Mouse (Mus musculus) lung, embryonic 14.5 days (tissue): Measurements from ENCODE around the gene Bcl2l11. TPM values are rescaled to one million over a fixed set of nuclear protein-coding genes. Genes with fewer than 3 reads are reported as not detected.

Experiments used
- ATAC-seq: fragments of 200-750 bp; cut with Nextera tagmentation; 2 replicates; pipeline ENCODE4 v1.8.0; 2017; ENCODE audit warnings: mild to moderate bottlenecking, moderate TSS enrichment, moderate library complexity; ENCODE audit not compliant: insufficient read depth
- DNase-seq: peaks from one replicate; pipeline ENCODE4 v3.0.0-alpha.2; 2015
- H3K27ac ChIP-seq: fragments of 300-500 bp; sonication (generic); 2 replicates; pipeline ENCODE4 v1.5.1; 2014; ENCODE audit warnings: low read depth, mild to moderate bottlenecking, moderate library complexity
- H3K27me3 ChIP-seq: fragments of 300-500 bp; sonication (generic); 2 replicates; pipeline ENCODE4 v1.6.1; 2014; ENCODE audit warnings: low read length, control low read depth; ENCODE audit not compliant: insufficient read depth
- H3K36me3 ChIP-seq: fragments of 300-500 bp; sonication (generic); 2 replicates; pipeline ENCODE4 v1.6.1; 2014; ENCODE audit warnings: control low read depth; ENCODE audit not compliant: insufficient read depth
- H3K4me1 ChIP-seq: fragments of 300-500 bp; sonication (generic); 2 replicates; pipeline ENCODE4 v1.6.1; 2014; ENCODE audit warnings: antibody characterized with exemption, control low read depth; ENCODE audit not compliant: insufficient read depth
- H3K4me2 ChIP-seq: fragments of 300-500 bp; sonication (generic); 2 replicates; pipeline ENCODE4 v1.6.1; 2014; ENCODE audit warnings: mild to moderate bottlenecking
- H3K4me3 ChIP-seq: fragments of 300-500 bp; sonication (generic); 2 replicates; pipeline ENCODE4 v1.5.1; 2014; ENCODE audit warnings: low read depth, low read length
- H3K9ac ChIP-seq: fragments of 300-500 bp; sonication (generic); 2 replicates; pipeline ENCODE4 v1.6.1; 2014
- H3K9me3 ChIP-seq: fragments of 300-500 bp; sonication (generic); 2 replicates; pipeline ENCODE4 v1.6.1; 2016; ENCODE audit warnings: low read depth, low read length, control low read depth
- CTCF ChIP-seq: IDR thresholded peaks from 2 replicates; pipeline ENCODE4 v1.5.1; 2016; ENCODE audit warnings: antibody characterized with exemption, low read depth
- WGBS: fragments of 180-500 bp; shearing (Covaris S2); extraction: QIAGEN DNeasy Blood & Tissue Kit; methylation state at CpG from one replicate; pipeline ENCODE4 v1.1.7; 2014; 5-methylcytosine and 5-hydroxymethylcytosine counted together
- polyA plus RNA-seq: library from polyadenylated mRNA; unstranded; fragments of >200 nt; fragmentation: Nextera tagmentation; extraction: Ambion mirVana; gene quantifications from 2 replicates; pipeline ENCODE4 v1.2.1, GENCODE M21; 2014

Gene Bcl2l11
- polyA plus RNA-seq, 1 experiment from 2014 or later, result 27.9 TPM

DNA sequence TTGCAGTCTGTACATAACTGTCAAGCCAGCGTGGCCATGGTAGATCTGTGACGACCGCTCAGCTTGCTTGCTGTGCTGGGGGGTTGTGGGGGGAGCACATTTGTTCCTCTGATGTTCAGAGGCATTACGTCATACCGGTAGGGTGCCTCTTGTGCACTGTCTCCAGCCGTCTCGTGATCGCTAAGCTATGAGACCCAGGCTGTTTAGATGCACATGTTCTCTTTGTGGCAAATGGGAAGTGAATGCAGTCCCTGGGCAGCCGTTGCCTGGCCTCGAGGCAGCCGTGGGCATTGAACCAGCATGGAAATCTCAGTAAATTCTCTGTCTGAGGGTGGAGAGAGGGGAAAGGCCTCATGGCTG is 27.7 kb downstream of the Bcl2l11 start:
- H3K4me3 ChIP-seq, result no peak overlapping the region
- TF ChIP-seq CTCF, result no peak
- H3K9me3 ChIP-seq, result no peaks in the 10 kb centered on the region
- DNase-seq (no peak), ATAC-seq (no peak)
- no peak overlapping the region for H3K27ac ChIP-seq
- H3K4me1 ChIP-seq, result peaks cover 28% of the 10 kb centered on the region
- peaks cover 69% of the 10 kb centered on the region for H3K36me3 ChIP-seq
- H3K9ac ChIP-seq, result no peak overlapping the region
- no peaks in the 10 kb centered on the region for H3K27me3 ChIP-seq
- H3K4me2 ChIP-seq, result no peak overlapping the region
- WGBS, result 68% methylated on average over 11 of the region's 11 CpGs

DNA sequence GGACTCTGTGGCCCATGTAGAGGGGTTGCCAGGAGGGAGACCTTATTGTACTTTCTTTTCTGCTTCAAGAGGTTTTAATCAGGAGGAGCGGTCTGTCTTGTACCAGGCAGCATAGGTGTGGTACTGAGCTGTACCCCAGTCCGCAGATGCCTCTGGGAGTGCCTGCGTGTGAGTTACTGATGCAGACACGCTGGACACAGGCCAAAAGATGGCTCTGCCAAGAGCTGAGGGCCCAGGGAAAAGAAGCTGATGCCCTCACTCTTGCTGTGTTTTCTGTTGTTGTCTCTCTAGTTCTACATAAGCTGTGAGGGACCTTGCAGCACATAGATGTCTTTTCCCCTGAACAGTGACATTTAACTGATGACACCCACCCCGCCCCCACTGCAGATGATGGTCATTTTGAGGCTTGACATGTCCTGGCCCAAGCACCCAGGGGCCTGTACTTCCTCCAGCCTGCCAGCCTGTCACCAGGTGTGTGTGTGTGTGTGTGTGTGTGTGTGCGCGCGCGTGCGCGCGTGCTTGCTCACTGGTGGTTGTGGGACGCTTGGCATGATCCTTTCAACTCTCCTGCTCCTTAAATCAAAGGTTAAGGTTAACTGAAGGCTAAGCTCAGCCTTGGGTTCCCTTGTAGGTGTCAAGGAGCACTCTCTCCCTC is 29.7 kb downstream of the Bcl2l11 start:
- TF ChIP-seq CTCF, result no peak
- H3K36me3 ChIP-seq, result peaks cover 63% of the 10 kb centered on the region

DNA sequence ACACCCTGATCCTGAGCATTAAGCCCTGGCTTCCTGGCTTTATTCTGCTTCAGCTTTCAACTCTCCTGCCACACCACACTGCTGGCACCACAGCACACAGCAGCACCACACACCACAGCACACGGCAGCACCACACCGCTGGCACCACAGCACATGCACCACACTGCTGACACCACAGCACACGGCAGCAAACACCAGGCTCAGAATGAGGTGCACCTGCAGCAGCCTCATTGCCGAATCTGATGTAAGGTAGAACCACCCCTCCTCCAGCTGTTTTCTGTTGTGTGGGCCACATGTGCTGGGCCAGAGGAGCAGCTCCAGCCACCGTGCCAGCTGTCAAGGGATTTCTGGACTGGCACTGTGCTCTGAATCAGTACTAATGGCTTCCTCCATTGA is 30.2 kb downstream of the Bcl2l11 start:
- Histone ChIP-seq H3K27ac (no peak overlapping the region), H3K4me3 (no peak overlapping the region), H3K9ac (no peak overlapping the region), H3K27me3 (no peaks in the 10 kb centered on the region), H3K4me2 (no peak overlapping the region), H3K36me3 (peaks cover 58% of the 10 kb centered on the region), H3K9me3 (no peaks in the 10 kb centered on the region), H3K4me1 (peaks cover 33% of the 10 kb centered on the region)
- DNase-seq, result no peak
- WGBS, result 67% methylated on average over 5 of the region's 5 CpGs
- no peak for ATAC-seq
- TF ChIP-seq CTCF, result no peak

More for the DNA sequence above, 29.7 kb downstream of the Bcl2l11 start:
- H3K4me1 ChIP-seq, result peaks cover 33% of the 10 kb centered on the region
- no peaks in the 10 kb centered on the region for H3K27me3 ChIP-seq
- no peak for DNase-seq
- no peak overlapping the region for H3K9ac ChIP-seq
- H3K4me3 ChIP-seq, result no peak overlapping the region
- H3K27ac ChIP-seq, result no peak overlapping the region
- H3K9me3 ChIP-seq, result no peaks in the 10 kb centered on the region
- WGBS, result 84% methylated on average over 13 of the region's 13 CpGs
- no peak overlapping the region for H3K4me2 ChIP-seq
- ATAC-seq, result no peak

DNA sequence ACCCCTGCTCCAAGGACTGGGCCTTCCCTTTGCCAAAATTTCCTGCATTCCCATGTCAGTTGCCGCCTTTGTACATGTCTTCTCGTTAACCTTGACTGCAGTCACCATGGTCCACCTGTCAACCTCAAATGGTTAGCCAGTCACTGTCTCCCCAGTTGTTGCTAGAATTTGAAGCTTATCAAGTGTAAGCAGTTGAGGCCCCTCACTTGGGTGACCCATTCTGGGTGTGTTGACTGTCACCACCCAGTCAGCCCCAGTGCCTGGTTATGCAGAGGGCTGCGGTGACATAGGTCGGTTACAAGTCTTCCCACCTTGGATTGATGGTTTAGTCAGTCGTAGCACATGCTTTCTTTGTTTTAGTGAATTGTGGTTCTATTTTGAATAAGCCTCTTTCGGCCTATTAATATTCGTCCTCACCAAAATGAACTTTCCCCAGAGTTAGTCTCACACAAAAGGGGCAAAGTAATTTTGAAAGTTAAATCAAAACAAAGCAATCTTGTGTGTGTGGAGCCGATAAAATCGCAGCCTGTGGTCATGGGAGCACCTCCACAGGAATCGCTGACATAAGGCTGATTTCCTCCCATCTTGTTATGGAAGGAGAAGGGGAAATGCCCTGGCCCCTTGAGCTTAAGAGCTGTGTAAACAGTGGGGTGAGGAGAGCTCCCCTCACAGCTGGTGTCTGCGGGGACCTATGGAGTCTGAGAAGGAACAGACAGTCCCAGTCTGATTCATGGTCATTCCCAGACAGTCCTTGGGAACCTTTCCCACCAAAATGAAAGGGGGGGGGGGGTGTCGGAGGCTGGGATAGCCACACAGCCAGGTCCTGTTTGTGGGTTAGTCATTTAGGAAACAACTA is 30.9 kb downstream of the Bcl2l11 start:
- peak; percentile 61; the same call in 1 of the 2 replicates for ATAC-seq

DNA sequence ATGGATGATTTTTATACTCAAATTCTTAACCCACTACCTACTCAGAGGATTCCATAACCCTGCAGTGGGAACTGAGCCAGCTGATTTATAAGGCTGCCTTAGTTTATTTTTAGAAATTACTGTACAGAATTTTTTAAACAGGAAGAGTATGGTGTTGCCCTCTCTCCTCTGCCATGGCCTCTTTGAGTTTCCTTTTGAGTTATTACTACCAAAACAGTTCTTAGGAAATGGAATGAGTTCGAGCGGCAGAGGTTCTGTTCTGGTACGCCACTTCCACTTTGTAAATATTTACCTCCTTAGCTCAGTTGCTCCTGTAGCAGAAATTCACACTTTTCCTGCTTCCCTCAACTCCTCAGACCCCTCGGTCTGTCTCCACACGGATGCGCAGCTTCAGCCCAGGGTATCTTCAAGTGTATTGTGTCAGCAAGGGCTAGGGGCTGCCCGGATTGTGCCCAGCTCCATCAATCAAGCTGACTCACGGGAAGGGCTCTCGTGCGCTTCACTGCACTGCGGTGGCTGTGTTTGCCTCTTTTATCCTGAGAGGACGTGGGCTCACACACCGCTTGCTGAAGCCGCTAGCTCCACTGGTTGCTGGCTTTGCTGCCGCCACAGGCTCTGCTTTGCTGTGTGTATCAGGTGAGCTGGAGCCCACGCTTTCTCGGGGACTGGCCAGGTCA is 33.0 kb downstream of the Bcl2l11 start:
- peak; percentile 68 for DNase-seq
- 0 out of 2 replicates have a peak overlapping the region, but pooled peaks have one; percentile 1 for H3K4me2 ChIP-seq
- WGBS, result 30% methylated on average over 17 of the region's 17 CpGs
- H3K36me3 ChIP-seq, result peaks cover 51% of the 10 kb centered on the region
- no peak overlapping the region for H3K4me3 ChIP-seq
- H3K4me1 ChIP-seq, result peaks cover 33% of the 10 kb centered on the region
- no peaks in the 10 kb centered on the region for H3K27me3 ChIP-seq
- no peak for ATAC-seq
- TF ChIP-seq CTCF, result no peak
- H3K9me3 ChIP-seq, result no peaks in the 10 kb centered on the region
- H3K27ac ChIP-seq, result peak overlapping the region; percentile 0
- no peak overlapping the region for H3K9ac ChIP-seq

More for the DNA sequence above, 30.9 kb downstream of the Bcl2l11 start:
- peak; percentile 65 for DNase-seq
- WGBS, result 34% methylated on average over 12 of the region's 12 CpGs
- H3K9me3 ChIP-seq, result no peaks in the 10 kb centered on the region
- no peak for TF ChIP-seq CTCF
- no peak overlapping the region for H3K4me3 ChIP-seq
- H3K36me3 ChIP-seq, result peaks cover 57% of the 10 kb centered on the region
- H3K9ac ChIP-seq, result no peak overlapping the region
- no peak overlapping the region for H3K4me2 ChIP-seq
- H3K27ac ChIP-seq, result no peak overlapping the region
- peaks cover 33% of the 10 kb centered on the region for H3K4me1 ChIP-seq
- H3K27me3 ChIP-seq, result no peaks in the 10 kb centered on the region

DNA sequence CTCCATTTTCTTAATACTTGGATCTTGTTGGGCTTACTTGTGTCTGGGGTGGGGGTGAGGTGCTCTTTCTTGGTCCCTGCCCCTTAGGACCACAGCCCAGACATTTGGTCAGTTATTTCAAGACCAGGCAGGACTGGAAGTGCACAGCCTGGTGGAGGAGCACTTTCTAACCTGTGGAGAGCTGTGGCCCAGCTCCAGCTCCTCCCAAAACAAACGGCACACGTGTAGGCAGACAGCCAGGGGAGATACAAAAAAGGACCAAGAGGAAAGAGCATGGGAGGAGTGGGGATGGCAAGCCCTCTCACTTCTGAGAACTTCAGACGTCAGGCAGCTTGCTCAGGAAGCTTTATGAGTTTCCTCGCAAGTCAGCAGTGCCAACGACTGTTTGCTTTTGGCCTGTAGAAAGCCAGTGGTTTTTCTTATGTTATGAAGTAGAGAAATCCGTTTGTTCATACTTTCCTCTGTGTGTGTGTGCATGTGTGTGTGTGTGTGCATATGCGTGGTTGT is 33.8 kb downstream of the Bcl2l11 start:
- Histone ChIP-seq H3K9ac (0 out of 2 replicates have a peak overlapping the region, but pooled peaks have one; percentile 3), H3K4me2 (0 out of 2 replicates have a peak overlapping the region, but pooled peaks have one; percentile 1), H3K27ac (peak overlapping the region; percentile 0; the same call in 1 of the 2 replicates), H3K9me3 (no peaks in the 10 kb centered on the region), H3K4me3 (no peak overlapping the region), H3K4me1 (peaks cover 33% of the 10 kb centered on the region), H3K36me3 (peaks cover 46% of the 10 kb centered on the region), H3K27me3 (no peaks in the 10 kb centered on the region)
- DNase-seq (no peak), ATAC-seq (no peak)
- no peak for TF ChIP-seq CTCF
- WGBS, result 49% methylated on average over 7 of the region's 7 CpGs

DNA sequence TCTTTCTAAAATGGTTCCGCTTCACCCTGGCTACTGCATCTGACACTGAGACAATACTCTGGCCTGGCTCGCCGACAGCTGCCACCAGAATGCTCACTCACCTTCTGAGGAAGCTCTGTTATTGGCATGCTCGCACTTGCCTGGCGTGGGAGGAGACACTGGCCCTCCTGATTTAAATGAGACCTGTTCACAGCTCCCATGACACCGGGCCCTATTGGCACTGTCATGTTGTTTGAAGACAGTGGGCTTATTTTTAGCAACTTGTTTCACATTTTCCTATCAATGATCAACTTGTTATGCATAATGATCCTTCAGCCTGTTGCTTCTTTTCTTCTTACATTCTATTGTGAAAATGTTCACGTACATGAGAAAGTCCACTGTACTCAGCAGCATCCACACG is 37.3 kb downstream of the Bcl2l11 start:
- Histone ChIP-seq H3K27me3 (no peaks in the 10 kb centered on the region), H3K9ac (no peak overlapping the region), H3K4me3 (no peak overlapping the region), H3K36me3 (peaks cover 22% of the 10 kb centered on the region), H3K4me1 (peaks cover 6% of the 10 kb centered on the region; the same call in 1 of the 2 replicates), H3K4me2 (no peak overlapping the region), H3K27ac (no peak overlapping the region), H3K9me3 (no peaks in the 10 kb centered on the region)
- DNase-seq (no peak), ATAC-seq (no peak)
- 80% methylated on average over 8 of the region's 8 CpGs for WGBS
- no peak for TF ChIP-seq CTCF
